Mouse (Mus musculus) layer of hippocampus, adult 9-10 months (tissue): Measurements from ENCODE around the gene Gnai1.

Source experiments
- DNase-seq: peaks from one replicate; pipeline ENCODE4 v3.0.0; 2022; ENCODE audit warnings: low spot score

Gene Gnai1

GRCm38 (mm10) chr5:18288079-18288478 lies 72.1 kb downstream of the Gnai1 start:
- no peak for DNase-seq

- no peak for DNase-seq
Measured at GRCm38 (mm10) chr5:18282095-18282494, 78.1 kb downstream of the Gnai1 start.

GRCm38 (mm10) chr5:18274352-18274940 lies 85.7 kb downstream of the Gnai1 start:
- DNase-seq: no peak

GRCm38 (mm10) chr5:18273291-18274284 lies 86.6 kb downstream of the Gnai1 start:
- no peak for DNase-seq

- DNase-seq: no peak
Measured at GRCm38 (mm10) chr5:18250379-18251017, 109.7 kb downstream of the Gnai1 start.

- no peak for DNase-seq
Measured at GRCm38 (mm10) chr5:18249132-18249531, 111.0 kb downstream of the Gnai1 start.

DNA sequence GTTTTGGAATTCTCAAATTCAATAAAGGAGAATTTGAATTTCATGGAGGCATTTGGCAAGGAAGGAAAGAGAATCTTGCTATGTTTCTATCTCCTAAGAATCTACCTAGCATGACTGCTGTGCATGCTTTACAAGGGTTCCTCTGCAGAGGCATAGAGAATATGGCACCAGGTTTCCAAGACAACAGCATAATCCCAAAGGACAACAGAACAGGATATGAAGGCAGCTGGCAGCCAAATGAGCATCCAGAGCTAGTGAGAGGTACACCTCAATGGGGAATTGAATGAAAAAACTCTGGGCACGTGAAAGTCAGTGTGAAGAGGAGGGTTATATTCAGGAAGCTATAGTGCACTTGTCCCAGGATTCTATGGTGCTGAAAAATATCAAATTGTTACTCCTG lies 130.8 kb downstream of the Gnai1 start:
- no peak for DNase-seq

DNA sequence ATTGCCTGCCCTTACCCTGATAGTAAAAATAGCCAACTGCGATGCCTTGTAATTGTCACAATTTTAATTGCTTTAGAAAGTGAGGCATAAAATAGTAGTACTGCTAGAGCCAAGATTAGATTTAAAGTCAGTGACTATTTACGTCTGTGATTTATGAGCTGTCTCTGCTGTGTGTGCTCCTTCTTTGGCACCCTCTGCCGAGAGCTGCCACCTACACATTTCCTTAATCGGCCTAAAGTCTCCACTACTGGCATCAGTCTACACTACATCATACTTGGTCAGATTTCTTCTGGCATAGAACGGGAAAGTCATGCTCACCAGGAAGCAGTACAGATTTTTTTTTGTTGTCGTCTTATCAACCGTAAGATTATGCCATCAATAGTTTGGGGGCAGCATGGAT lies 131.3 kb downstream of the Gnai1 start:
- no peak for DNase-seq

DNA sequence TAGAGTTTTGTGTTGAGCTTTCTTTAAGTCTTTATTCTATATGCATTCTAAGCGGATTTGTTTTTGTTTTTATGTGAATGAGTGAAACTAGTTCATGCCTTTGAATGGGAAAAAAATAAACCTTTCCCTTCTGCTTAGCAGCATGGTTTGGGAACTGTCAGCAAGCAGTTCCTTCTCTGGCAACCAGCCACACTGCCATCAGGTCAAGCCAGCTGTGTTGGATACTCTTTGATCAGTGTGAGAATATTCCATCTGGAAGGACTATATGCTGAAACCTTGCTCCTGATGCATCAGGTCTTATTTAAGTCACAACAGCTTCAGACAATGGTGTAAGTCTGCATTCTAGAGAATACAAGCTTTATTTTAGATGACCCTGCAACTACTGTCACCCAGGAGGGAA lies 139.3 kb downstream of the Gnai1 start:
- no peak for DNase-seq

GRCm38 (mm10) chr5:18218292-18218691 lies 141.9 kb downstream of the Gnai1 start:
- no peak for DNase-seq

DNA sequence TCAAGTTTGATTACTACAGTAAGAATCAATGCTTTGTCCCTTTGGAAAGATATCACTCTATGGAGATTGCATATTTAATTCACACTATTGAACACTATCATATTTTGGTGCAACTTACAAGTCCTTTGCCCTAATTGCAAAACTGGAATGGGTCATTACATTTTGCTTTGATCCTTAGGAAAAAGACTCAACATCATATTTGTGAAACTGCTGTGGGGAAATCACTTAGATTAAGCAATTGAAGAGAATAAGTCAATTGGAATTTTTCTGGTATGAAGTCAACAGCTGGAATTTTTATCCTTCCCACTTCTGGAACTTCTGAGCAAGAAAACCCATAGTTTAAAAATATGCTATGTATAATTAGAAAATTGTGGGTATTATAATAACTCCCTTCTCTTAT lies 142.3 kb downstream of the Gnai1 start:
- DNase-seq: no peak
